Comparison of ENCODE assay signal across 30 mouse cellular contexts in genomic region chr7:34340841-34341240, GRCm38 (mm10). TPM values are rescaled to one million over a fixed set of nuclear protein-coding genes. Genes with fewer than 3 reads are reported as not detected.
DNase-seq lines count a peak whose midpoint lies in the region; ATAC-seq and TF ChIP-seq lines count a peak whose summit lies in the region.
"Had no signal": no experiment of that assay in that cellular context is flagged by ENCODE, and none has a peak within 500 bp of the region (broad histone marks: within the 10 kb centered on the region; RNA-seq: fewer than 3 reads in every experiment).

No protein-coding gene starts in this region.

- peak; percentile 15 for DNase-seq in adrenal gland, adult 2 months
- DNase-seq in adrenal gland, adult 18-20 months (ENCODE audit: low spot score in 2 of 2), result no peak
- no peak for DNase-seq in heart, embryonic 10.5 days (ENCODE audit: low spot score)
- no peak for DNase-seq in heart, adult 9 months (ENCODE audit: low spot score in 2 of 2)
- DNase-seq in 3T3-L1 (ENCODE audit: low read depth, low spot score) (peak; percentile 44), adipocyte (ENCODE audit: low spot score) (peak; percentile 22)
- DNase-seq in lung, postnatal 0 days (ENCODE audit: low spot score), result no peak
- DNase-seq in left cerebral cortex, postnatal 25 days (ENCODE audit: low spot score in 2 of 2), result no peak
- DNase-seq: adrenal gland, adult 8-10 months; cerebellum, adult 11-12 months; cerebellum, adult 8-10 months; cerebellum, postnatal 10 days; cerebellum, postnatal 36 days; embryo, embryonic 11 days; gastrocnemius, postnatal 10 days; heart, adult 18-20 months; heart, postnatal 36 days; kidney, adult 18-20 months; kidney, adult 9 months had no signal

- peaks cover 52% of the 10 kb centered on the region for H3K36me3 ChIP-seq in heart, embryonic 10.5 days
- peaks cover 23% of the 10 kb centered on the region for H3K36me3 ChIP-seq in lung, postnatal 0 days (ENCODE audit: insufficient read depth, low read length)

- H3K9me3 ChIP-seq in heart, embryonic 10.5 days, result 0 out of 2 replicates have a peak, but pooled peaks cover 3% of the 10 kb centered on the region
- H3K9me3 ChIP-seq in lung, postnatal 0 days (ENCODE audit: low read length), result no peaks in the 10 kb centered on the region
- H3K9me3 ChIP-seq: embryonic facial prominence, embryonic 13.5 days; forebrain, embryonic 13.5 days had no signal

- H3K4me2 ChIP-seq in lung, postnatal 0 days (replicated peaks; ENCODE audit: low read depth, low read length), result no peak overlapping the region
- H3K4me2 ChIP-seq: embryonic facial prominence, embryonic 13.5 days; forebrain, embryonic 13.5 days; hindbrain, embryonic 14.5 days had no signal

- no peak for TF ChIP-seq EP300 in lung, postnatal 0 days (IDR thresholded peaks at IDR 0.05)

- H3K27ac ChIP-seq in heart, embryonic 10.5 days, result peak overlapping the region; percentile 18; the same call in 1 of the 2 replicates
- no peak overlapping the region for H3K27ac ChIP-seq in lung, postnatal 0 days (ENCODE audit: low read length)
- H3K27ac ChIP-seq: embryonic facial prominence, embryonic 10.5 days; embryonic facial prominence, embryonic 13.5 days; forebrain, embryonic 10.5 days; forebrain, embryonic 13.5 days; hindbrain, embryonic 14.5 days; hindbrain, postnatal 0 days had no signal

- no peak overlapping the region for H3K4me3 ChIP-seq in heart, embryonic 10.5 days
- no peak overlapping the region for H3K4me3 ChIP-seq in lung, postnatal 0 days (ENCODE audit: low read depth, low read length)
- H3K4me3 ChIP-seq: embryonic facial prominence, embryonic 10.5 days; embryonic facial prominence, embryonic 13.5 days; forebrain, embryonic 10.5 days; forebrain, embryonic 13.5 days had no signal

- peaks cover 35% of the 10 kb centered on the region for H3K4me1 ChIP-seq in heart, embryonic 10.5 days
- H3K4me1 ChIP-seq in lung, postnatal 0 days (ENCODE audit: insufficient read depth, low read depth, low read length), result no peaks in the 10 kb centered on the region; the same call in 1 of the 2 replicates
- H3K4me1 ChIP-seq: forebrain, embryonic 10.5 days; forebrain, embryonic 13.5 days had no signal

- WGBS in heart, embryonic 10.5 days, result 71% methylated on average over 5 of the region's 5 CpGs
- 71% methylated on average over 5 of the region's 5 CpGs for WGBS in lung, postnatal 0 days

- H3K27me3 ChIP-seq in heart, embryonic 10.5 days (ENCODE audit: insufficient read depth, poor library complexity, severe bottlenecking), result no peaks in the 10 kb centered on the region
- no peaks in the 10 kb centered on the region for H3K27me3 ChIP-seq in lung, postnatal 0 days (replicated peaks; ENCODE audit: insufficient read depth, low read length)
- H3K27me3 ChIP-seq: embryonic facial prominence, embryonic 13.5 days; forebrain, embryonic 13.5 days had no signal

- H3K9ac ChIP-seq in lung, postnatal 0 days (replicated peaks; ENCODE audit: low read depth), result no peak overlapping the region
- H3K9ac ChIP-seq: embryonic facial prominence, embryonic 13.5 days; forebrain, embryonic 13.5 days; hindbrain, embryonic 14.5 days had no signal

- ATAC-seq in lung, postnatal 0 days, result no peak
- ATAC-seq: activated CD4-positive, CD25-positive, alpha-beta regulatory T cell, adult 4 months; CD4-positive, CD25-positive, alpha-beta regulatory T cell, adult 4 months; forebrain, embryonic 13.5 days; forebrain, embryonic 16.5 days; hindbrain, postnatal 0 days; inflammation-experienced regulatory T-cells, adult 6 months; intestine, embryonic 16.5 days had no signal

- intact Hi-C loops in left cerebral cortex, postnatal 25 days (cut with DNase I), result no loop called here

- TF ChIP-seq CTCF in lung, postnatal 0 days (IDR thresholded peaks at IDR 0.05), result no peak

RNA-seq across cellular contexts. Expression of gene 4931406P16Rik, which starts 27.5 kb away (rescaled TPM):
- total RNA-seq in adrenal gland, adult 2 months (2021), result 10 to 100 TPM; 57.9 to 68.4 TPM
- polyA plus RNA-seq in adrenal gland, adult 2 months (2012; rRNA removed), result 40.3 and 44.5 TPM in 2 replicates
- 10 to 100 TPM; 54.7 to 57.1 TPM for total RNA-seq in adrenal gland, adult 18-20 months (2021)
- polyA plus RNA-seq in heart, embryonic 10.5 days (2016; fragmentation: Nextera tagmentation; extraction: Ambion mirVana), result 36.6 and 43.7 TPM in 2 replicates
- polyA plus RNA-seq in lung, postnatal 0 days (2015; fragmentation: Nextera tagmentation; extraction: Ambion mirVana), result 54.6 and 57.3 TPM in 2 replicates
- total RNA-seq in left cerebral cortex, postnatal 25 days (2021), result 10 to 100 TPM; 42.6 to 43.0 TPM

RNA-seq across cellular contexts. Expression of gene Lsm14a, which starts 52.3 kb away (rescaled TPM):
- total RNA-seq in adrenal gland, adult 2 months (2021), result 100 to 1,000 TPM; 104 to 134 TPM
- polyA plus RNA-seq in adrenal gland, adult 2 months (2012; rRNA removed), result 17.9 and 23.5 TPM in 2 replicates
- total RNA-seq in adrenal gland, adult 18-20 months (2021), result 100 to 1,000 TPM in 1 of 2 experiments, 10 to 100 TPM in 1; 94.9 to 101 TPM
- 67.4 and 84.3 TPM in 2 replicates for polyA plus RNA-seq in heart, embryonic 10.5 days (2016; fragmentation: Nextera tagmentation; extraction: Ambion mirVana)
- 76.1 and 80.2 TPM in 2 replicates for polyA plus RNA-seq in lung, postnatal 0 days (2015; fragmentation: Nextera tagmentation; extraction: Ambion mirVana)
- total RNA-seq in left cerebral cortex, postnatal 25 days (2021), result 10 to 100 TPM; 76.3 to 79.6 TPM

Comparison
In these comparisons a context has a peak if more than half of its experiments do, and no peak if none do; other contexts are left out.
1. DNase-seq: peak in adrenal gland, adult 2 months (single experiment), 3T3-L1 (single experiment) and adipocyte (single experiment); none in adrenal gland, adult 18-20 months (0 of 2), heart, embryonic 10.5 days (single experiment), heart, adult 9 months (0 of 2), lung, postnatal 0 days (single experiment) and left cerebral cortex, postnatal 25 days (0 of 2).